Mouse (Mus musculus): ENCODE measurements around the gene Mapk8ip3.

Gene Mapk8ip3

GRCm38 (mm10) chr17:24900014-24900413, 36.8 kb downstream of the Mapk8ip3 start:
- no peak for DNase-seq

DNA sequence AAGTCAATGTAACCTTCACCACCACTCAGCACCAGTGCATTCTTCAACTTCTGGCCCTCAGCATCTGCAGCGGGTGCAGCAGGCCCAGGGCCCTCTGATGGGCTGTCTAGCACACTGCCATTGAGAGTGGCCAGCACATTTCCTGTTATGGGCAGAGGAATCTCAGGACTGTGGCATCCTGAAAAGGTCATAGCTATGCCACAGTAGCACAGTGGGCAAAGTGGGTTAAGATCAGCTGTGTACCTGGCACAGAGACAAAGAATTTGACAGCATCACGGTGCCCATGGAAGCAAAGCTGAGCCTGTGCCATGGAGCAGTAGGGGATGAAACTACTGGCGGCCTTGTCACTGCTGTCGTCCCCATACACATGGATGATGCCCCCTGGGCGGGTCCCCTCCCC, 37.6 kb downstream of the Mapk8ip3 start:
- DNase-seq = no peak

DNA sequence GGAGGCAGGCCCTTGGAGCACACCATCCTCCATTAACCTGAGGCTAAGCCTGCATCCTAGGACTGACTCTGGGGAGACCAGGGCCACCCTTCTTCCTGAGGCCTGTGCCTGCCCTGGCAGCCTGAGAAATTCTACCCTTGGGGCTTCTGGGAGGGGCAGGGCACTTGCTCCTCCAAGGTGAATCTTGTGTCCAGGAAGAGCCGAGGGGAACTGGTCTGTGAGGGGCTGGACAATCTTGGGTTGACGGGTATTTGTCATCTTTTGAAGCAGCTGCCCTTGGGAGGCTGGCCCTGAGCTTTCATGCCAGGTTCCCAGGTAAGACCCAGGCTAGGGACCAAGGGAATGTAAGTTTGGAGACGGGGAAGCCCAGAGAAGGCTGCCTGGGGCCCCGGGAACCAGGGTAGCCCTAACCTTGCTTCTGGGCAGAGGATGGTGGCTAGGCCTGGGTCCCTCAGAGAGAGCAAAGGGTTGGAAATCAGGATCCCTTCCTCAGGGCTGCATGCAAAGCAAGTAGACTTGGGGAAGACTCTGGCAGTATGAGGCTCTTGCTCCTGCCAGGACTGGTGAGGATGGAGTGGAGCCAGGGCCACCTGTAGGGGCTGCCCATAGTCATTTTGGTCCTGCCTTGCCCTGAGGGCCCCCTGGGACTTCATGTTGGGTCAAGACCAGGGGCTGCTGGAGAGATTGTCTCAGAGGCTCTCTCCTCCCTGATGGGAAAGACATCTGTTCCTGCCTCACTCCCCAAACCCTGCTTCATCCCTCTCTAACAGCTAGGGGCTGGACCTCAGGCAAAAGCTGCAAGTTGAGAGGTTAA, 38.5 kb downstream of the Mapk8ip3 start:
- DNase-seq = no peak

DNA sequence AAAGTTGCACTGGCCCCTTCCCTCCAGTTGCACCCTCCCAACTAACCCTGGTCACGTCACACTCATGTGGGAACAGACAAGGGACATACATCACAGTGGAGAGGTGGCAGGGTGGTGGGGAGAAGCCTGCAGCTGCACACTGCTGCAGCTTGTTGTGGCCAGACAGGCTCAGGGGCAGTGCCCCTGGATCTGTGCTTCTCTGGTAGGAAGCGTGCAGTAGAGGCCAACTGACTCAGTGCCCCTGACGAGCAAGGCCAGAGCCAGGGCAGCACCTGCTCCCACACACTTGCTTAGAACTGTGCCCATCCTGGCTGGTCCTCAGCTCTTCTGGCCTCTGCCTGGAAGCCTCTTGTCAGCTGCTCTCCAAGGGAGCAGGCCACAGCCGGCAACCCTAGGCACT, 39.2 kb downstream of the Mapk8ip3 start:
- DNase-seq = peak; percentile 18

GRCm38 (mm10) chr17:24896993-24897269, 39.8 kb downstream of the Mapk8ip3 start:
- no peak for DNase-seq

DNA sequence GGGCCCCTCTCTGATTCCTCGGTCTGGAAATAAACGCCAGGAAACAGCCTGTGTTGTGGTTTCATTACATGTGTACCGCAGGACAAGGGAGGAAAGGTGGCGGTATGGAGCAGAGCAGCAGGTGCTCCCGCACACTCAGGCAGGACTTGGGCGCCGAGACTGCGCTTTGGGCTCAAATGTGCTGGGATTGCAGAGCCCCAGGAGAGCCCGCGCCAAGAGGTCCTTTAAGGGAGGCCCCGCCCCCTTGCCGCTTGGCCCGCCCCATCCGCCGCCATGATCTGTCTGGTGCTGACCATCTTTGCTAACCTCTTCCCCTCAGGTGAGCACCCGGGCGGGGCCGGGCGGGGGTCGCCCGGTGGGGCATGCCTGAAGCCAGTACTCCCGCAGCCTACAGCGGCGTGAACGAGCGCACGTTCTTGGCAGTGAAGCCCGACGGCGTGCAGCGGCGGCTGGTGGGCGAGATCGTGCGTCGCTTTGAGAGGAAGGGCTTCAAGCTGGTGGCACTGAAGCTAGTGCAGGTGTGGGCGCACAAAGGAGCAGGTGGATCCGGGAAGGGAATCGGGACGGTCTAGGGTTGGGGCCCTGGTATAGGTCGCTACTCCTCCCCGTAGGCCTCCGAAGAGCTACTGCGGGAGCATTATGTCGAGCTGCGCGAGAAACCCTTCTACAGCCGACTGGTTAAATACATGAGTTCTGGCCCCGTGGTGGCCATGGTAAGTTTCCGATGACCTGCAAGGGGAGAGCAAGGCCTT, 40.4 kb downstream of the Mapk8ip3 start, which contains the start of gene Nme3:
TSS of gene Nme3 (plus strand) at position 260 of the 752 bp plus-strand sequence.
- DNase-seq = peak; percentile 83

- DNase-seq = peak; percentile 40
Measured at GRCm38 (mm10) chr17:24895571-24896240, 41.1 kb downstream of the Mapk8ip3 start.

GRCm38 (mm10) chr17:24894995-24895547, 41.7 kb downstream of the Mapk8ip3 start, which contains the start of the genes Eme2 and Mrps34:
Gene Eme2, minus strand, starts transcription at chr17:24895087.
Gene Mrps34, plus strand, starts transcription at chr17:24895116.
- peak; percentile 78 for DNase-seq

- DNase-seq = no peak
Measured at GRCm38 (mm10) chr17:24894061-24894994, 42.4 kb downstream of the Mapk8ip3 start.

DNA sequence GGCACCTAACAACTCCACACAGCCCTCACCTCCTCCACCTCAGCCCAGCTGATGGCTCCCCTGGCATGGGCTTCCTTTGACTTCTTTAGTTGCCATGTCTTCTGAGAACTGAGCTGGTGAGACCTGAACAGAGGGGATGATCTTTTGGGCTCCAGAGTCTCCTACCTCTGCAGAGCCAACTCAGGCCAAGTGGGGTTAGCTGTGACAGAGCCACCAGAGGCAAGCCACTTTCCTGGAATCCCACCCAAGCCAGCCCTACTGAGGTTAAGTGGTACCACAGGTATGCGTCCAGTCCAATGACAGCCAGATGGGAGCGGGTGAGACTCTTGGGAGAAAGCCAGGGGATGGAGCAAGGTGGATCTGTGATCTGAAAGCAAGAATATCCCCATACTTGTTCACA, 43.5 kb downstream of the Mapk8ip3 start:
- DNase-seq = no peak

DNA sequence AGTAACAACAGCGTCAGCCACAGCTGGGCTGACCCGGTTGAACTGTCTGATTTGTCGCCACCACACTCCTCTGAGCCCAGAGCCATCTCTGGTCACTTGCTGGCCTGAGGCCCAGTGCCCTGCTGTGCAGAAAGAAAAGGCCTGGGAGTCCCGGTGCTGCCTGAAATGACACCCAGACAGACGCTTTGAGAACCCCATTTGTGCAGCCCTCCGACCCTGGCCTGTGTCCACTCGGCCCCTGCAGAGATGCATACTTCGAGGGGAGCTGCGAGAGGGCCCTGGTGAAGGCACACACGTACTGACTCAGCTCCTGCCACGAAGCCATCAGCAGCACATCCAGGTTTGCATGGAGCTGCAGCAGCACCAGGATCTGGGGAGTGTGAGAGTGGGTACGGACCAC, 44.0 kb downstream of the Mapk8ip3 start:
- no peak for DNase-seq

- DNase-seq = no peak
Measured at GRCm38 (mm10) chr17:24891321-24891720, 45.5 kb downstream of the Mapk8ip3 start.

DNA sequence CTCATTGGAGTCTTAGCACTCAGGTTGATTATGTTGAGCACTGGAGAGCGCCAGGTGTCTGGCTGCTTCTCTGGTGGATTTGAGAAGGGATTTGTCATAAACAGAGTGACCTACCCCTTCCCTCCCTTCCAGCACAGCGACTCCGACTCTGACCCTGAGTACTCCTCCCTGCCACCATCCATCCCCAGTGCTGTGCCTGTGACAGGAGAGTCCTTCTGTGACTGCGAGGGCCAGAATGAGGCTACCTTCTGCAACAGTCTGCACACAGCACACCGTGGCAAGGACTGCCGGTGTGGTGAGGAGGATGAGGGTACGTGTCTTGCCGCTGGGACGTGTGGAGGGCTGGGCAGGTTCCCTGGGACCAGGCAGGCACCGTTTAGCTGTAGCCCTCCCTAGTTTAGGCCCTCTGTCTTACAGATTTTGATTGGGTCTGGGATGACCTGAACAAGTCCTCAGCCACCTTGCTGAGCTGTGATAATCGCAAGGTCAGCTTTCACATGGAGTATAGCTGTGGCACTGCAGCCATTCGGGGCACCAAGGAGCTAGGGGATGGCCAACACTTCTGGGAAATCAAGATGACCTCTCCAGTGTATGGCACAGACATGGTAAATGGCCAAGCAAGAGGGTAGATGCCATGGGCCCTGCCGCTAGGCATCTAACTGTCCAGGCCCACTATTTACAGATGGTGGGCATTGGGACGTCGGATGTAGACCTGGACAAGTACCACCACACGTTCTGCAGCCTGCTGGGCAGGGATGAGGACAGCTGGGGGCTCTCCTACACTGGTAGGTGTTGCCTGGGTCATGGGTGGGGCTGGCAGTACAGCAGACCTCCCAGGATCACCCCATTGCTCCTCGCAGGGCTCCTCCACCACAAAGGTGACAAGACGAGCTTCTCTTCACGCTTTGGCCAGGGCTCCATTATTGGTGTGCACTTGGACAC, 46.4 kb downstream of the Mapk8ip3 start:
- no peak for DNase-seq

- no peak for DNase-seq
Measured at GRCm38 (mm10) chr17:24888862-24889261, 47.9 kb downstream of the Mapk8ip3 start.

DNA sequence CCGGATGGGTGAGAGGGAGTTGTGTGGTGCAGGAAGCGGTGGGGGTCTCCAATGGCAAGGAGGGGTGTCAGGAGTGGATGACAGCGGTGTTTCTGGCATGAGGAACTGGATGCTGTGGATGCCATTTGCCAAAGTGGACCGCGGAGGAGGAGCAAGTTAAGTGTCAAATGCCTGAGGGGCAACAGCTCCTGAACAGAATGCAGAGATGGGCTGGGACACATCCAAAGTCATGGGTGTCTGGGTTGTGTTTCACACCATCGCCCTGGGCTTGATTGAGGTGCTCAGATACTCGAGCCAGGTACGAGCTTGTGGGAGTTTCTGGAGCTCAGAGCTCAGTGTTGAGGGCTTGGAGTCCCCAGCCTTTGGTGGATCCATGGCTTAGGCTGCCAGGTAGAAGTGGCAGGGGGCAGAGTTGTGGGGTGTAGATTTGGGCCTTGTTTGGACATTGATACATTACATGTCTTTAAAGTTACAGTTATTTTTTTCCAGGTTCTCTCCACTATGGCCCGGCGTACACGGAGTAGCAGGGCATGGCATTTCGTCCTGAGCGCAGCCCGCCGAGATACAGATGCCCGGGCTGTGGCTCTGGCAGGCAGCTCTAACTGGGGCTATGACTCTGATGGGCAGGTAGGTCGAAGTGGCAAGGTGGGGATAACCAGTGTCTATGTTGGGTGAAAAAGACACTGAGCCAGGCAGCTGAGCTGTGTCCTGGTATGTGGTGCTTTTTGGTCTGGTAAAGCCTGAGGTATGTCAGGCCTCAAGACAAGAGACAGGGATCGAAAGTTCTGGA, 49.3 kb downstream of the Mapk8ip3 start:
- peak; percentile 32 for DNase-seq

GRCm38 (mm10) chr17:24886932-24887271, 49.9 kb downstream of the Mapk8ip3 start:
- no peak for DNase-seq

- DNase-seq = peak; percentile 98
Measured at GRCm38 (mm10) chr17:24886134-24886931, 50.4 kb downstream of the Mapk8ip3 start, which contains the start of the genes Nubp2 and Spsb3. Gene Nubp2, minus strand, starts transcription at chr17:24886349. Gene Spsb3, plus strand, starts transcription at chr17:24886643.

- DNase-seq = peak; percentile 37
Measured at GRCm38 (mm10) chr17:24885356-24886133, 51.2 kb downstream of the Mapk8ip3 start.

Data from thymus, postnatal 4 days (tissue).